Mouse (Mus musculus) ES-Bruce4 (cell line): ENCODE data around the gene Psmc6. TPM values are rescaled to one million over a fixed set of nuclear protein-coding genes. Genes with fewer than 3 reads are reported as not detected.

Experiments used
- H3K27ac ChIP-seq: 2 replicates; pipeline ENCODE4 v1.5.1; 2012; ENCODE audit warnings: low read length, inconsistent platforms; ENCODE audit not compliant: insufficient read depth
- H3K27me3 ChIP-seq: 2 replicates; pipeline ENCODE4 v1.6.1; 2012; ENCODE audit warnings: mild to moderate bottlenecking, low read length, inconsistent platforms; ENCODE audit not compliant: control insufficient read depth, poor library complexity, insufficient read depth, severe bottlenecking
- H3K36me3 ChIP-seq: 2 replicates; pipeline ENCODE4 v1.6.1; 2012; ENCODE audit warnings: inconsistent platforms, mild to moderate bottlenecking, low read length, moderate library complexity; ENCODE audit not compliant: control insufficient read depth, poor library complexity, insufficient read depth, severe bottlenecking
- H3K4me1 ChIP-seq: one replicate; pipeline ENCODE4 v1.8.1; 2011; ENCODE audit warnings: low read length; ENCODE audit not compliant: control insufficient read depth, insufficient read depth
- H3K4me3 ChIP-seq: 2 replicates; pipeline ENCODE4 v1.5.1; 2011; ENCODE audit warnings: low read depth, mild to moderate bottlenecking, low read length
- H3K9ac ChIP-seq: 2 replicates; pipeline ENCODE4 v1.6.1; 2012; ENCODE audit warnings: low read depth, mild to moderate bottlenecking, inconsistent platforms; ENCODE audit not compliant: poor library complexity, severe bottlenecking
- H3K9me3 ChIP-seq: replicated peaks from 2 replicates; pipeline ENCODE4 v1.6.1; 2012; ENCODE audit warnings: mild to moderate bottlenecking, low read length, inconsistent platforms; ENCODE audit not compliant: control insufficient read depth, poor library complexity, insufficient read depth, severe bottlenecking
- CTCF ChIP-seq: IDR thresholded peaks from one replicate; pipeline ENCODE4 v1.8.1; 2011; ENCODE audit warnings: low read depth, low read length
- EP300 ChIP-seq: IDR thresholded peaks from 2 replicates; pipeline ENCODE4 v1.6.1; 2011; ENCODE audit warnings: low read depth, low read length; ENCODE audit not compliant: insufficient read depth
- POLR2A ChIP-seq: IDR thresholded peaks from one replicate; pipeline ENCODE4 v1.8.1; 2011; ENCODE audit warnings: low read length; ENCODE audit not compliant: insufficient read depth
- polyA plus RNA-seq: library from polyadenylated mRNA; stranded (reverse); fragments of >200 nt; gene quantifications from 2 replicates; pipeline ENCODE4 v1.2.4, GENCODE M21; 2011; ENCODE audit warnings: low read depth; ENCODE audit not compliant: missing spikeins, insufficient read depth, insufficient read length

Gene Psmc6
- polyA plus RNA-seq, 1 experiment, result 571 TPM

DNA sequence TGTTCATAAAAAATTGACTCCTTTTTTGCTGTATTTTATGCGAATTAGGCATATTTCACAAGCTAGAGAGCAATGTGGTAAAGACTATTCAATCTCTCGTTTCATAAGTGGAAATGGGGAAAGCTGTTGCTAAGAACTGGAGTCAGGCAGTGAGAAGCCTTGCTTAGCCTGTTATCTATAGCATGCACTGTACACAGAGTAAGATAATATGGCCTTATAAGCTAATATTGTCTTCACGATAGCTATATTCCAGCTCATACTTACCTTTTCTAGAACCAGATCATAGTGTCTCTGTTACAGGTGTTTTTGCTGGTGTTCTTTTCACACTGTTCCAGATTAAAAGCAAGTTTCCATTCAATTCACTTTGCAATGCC lies 10.4 kb upstream of the Psmc6 start:
- no peaks in the 10 kb centered on the region for H3K36me3 ChIP-seq
- H3K4me1 ChIP-seq, result peaks cover 3% of the 10 kb centered on the region
- no peaks in the 10 kb centered on the region for H3K27me3 ChIP-seq
- no peak overlapping the region; the same call in 1 of the 2 replicates for H3K9ac ChIP-seq
- no peak overlapping the region for H3K27ac ChIP-seq
- H3K9me3 ChIP-seq, result no peaks in the 10 kb centered on the region
- H3K4me3 ChIP-seq, result no peak overlapping the region
- TF ChIP-seq POLR2A (no peak), EP300 (no peak), CTCF (no peak)

GRCm38 (mm10) chr14:45320111-45320510 lies 9.5 kb upstream of the Psmc6 start:
- Histone ChIP-seq H3K4me3 (no peak overlapping the region), H3K4me1 (peaks cover 3% of the 10 kb centered on the region), H3K9me3 (no peaks in the 10 kb centered on the region), H3K27ac (no peak overlapping the region), H3K36me3 (no peaks in the 10 kb centered on the region), H3K27me3 (no peaks in the 10 kb centered on the region), H3K9ac (no peak overlapping the region)
- no peak for TF ChIP-seq POLR2A
- TF ChIP-seq CTCF, result no peak
- TF ChIP-seq EP300, result no peak

GRCm38 (mm10) chr14:45321067-45321466 lies 8.5 kb upstream of the Psmc6 start:
- no peak overlapping the region for H3K9ac ChIP-seq
- no peaks in the 10 kb centered on the region for H3K36me3 ChIP-seq

DNA sequence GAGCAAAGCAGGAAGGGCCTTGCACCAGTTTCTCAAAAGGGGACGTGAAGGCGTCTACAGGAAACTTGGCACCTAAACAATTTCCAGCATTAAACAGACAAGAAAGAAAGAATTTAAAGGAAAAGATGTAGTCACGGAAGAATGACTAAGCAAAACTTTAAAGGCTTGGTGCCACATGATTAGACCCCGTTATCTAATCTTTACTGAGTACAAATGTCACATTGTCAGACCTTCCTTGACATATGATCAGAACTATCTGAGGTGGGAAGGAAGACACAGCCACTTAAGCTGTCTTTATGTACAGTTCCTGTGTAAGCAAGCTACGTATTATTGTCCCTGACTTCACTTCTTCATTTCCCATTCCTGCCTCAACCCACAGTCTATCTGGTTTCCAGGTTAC lies 8.0 kb upstream of the Psmc6 start:
- Histone ChIP-seq H3K9me3 (no peaks in the 10 kb centered on the region), H3K27me3 (no peaks in the 10 kb centered on the region), H3K36me3 (no peaks in the 10 kb centered on the region), H3K4me1 (no peaks in the 10 kb centered on the region), H3K27ac (no peak overlapping the region), H3K4me3 (no peak overlapping the region), H3K9ac (no peak overlapping the region)
- TF ChIP-seq POLR2A, result no peak
- no peak for TF ChIP-seq CTCF
- no peak for TF ChIP-seq EP300

More at GRCm38 (mm10) chr14:45321067-45321466, 8.5 kb upstream of the Psmc6 start:
- Histone ChIP-seq H3K27ac (no peak overlapping the region), H3K27me3 (no peaks in the 10 kb centered on the region), H3K4me1 (peaks cover 3% of the 10 kb centered on the region), H3K4me3 (no peak overlapping the region), H3K9me3 (no peaks in the 10 kb centered on the region)
- TF ChIP-seq EP300 (no peak), POLR2A (no peak), CTCF (no peak)

GRCm38 (mm10) chr14:45322450-45322849 lies 7.1 kb upstream of the Psmc6 start:
- Histone ChIP-seq H3K27ac (no peak overlapping the region), H3K4me1 (no peaks in the 10 kb centered on the region), H3K9ac (no peak overlapping the region), H3K4me3 (no peak overlapping the region), H3K27me3 (no peaks in the 10 kb centered on the region), H3K9me3 (no peaks in the 10 kb centered on the region), H3K36me3 (no peaks in the 10 kb centered on the region)
- TF ChIP-seq EP300 (no peak), POLR2A (no peak), CTCF (no peak)

DNA sequence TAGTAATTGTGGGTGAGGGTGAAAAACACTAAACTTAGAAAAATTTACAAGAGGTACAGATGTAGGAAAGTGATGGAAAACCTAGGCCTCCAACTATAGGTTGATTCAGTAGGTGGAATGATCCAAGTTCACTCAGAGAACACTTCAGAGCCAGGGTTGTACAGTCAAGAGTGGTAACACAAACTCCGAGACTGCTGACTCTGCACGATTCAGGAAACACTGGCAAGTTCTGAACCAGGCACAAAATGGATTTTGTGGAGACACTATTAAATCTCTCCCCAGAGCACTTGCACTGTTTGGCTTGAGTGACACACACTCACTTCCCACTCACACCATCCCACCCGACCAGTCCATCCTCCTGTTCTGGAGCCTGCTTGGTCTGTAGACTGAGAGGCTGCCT lies 6.3 kb upstream of the Psmc6 start:
- no peak for TF ChIP-seq EP300
- no peak for TF ChIP-seq CTCF
- no peak for TF ChIP-seq POLR2A
- H3K9ac ChIP-seq, result no peak overlapping the region
- H3K9me3 ChIP-seq, result no peaks in the 10 kb centered on the region
- no peaks in the 10 kb centered on the region for H3K36me3 ChIP-seq
- H3K27me3 ChIP-seq, result no peaks in the 10 kb centered on the region
- H3K4me3 ChIP-seq, result no peak overlapping the region
- no peaks in the 10 kb centered on the region for H3K4me1 ChIP-seq
- H3K27ac ChIP-seq, result no peak overlapping the region
